Mouse (Mus musculus) MEL (cell line): ENCODE measurements around the gene Olfr578.

Experiments used
- CTCF ChIP-seq, 3 experiments: IDR thresholded peaks in 2 of 3; conservative IDR thresholded peaks in 1 of 3; 2 replicates each; pipeline ENCODE4 v1.5.1; 2011 to 2012; ENCODE audit warnings: low read length in 3 of 3, low read depth in 2 of 3, mild to moderate bottlenecking in 2 of 3, improper control_type of control experiment in 1 of 3, inconsistent platforms in 1 of 3, mixed read lengths in 1 of 3, moderate library complexity in 1 of 3; ENCODE audit not compliant: control insufficient read depth in 1 of 3, insufficient read depth in 1 of 3, poor library complexity in 1 of 3, severe bottlenecking in 1 of 3
- ETS1 ChIP-seq: IDR thresholded peaks from 2 replicates; pipeline ENCODE4 v1.6.1; 2012; ENCODE audit warnings: low read depth, mild to moderate bottlenecking, inconsistent platforms, low read length, improper control_type of control experiment, moderate library complexity
- POLR2A ChIP-seq, 2 experiments: IDR thresholded peaks; 2 replicates each; pipeline ENCODE4 v1.6.1; 2011 to 2012; ENCODE audit warnings: low read length in 2 of 2, mild to moderate bottlenecking in 2 of 2, control low read depth in 1 of 2, improper control_type of control experiment in 1 of 2, low read depth in 1 of 2, moderate library complexity in 1 of 2; ENCODE audit not compliant: control insufficient read depth in 1 of 2, insufficient read depth in 1 of 2, poor library complexity in 1 of 2

DNA sequence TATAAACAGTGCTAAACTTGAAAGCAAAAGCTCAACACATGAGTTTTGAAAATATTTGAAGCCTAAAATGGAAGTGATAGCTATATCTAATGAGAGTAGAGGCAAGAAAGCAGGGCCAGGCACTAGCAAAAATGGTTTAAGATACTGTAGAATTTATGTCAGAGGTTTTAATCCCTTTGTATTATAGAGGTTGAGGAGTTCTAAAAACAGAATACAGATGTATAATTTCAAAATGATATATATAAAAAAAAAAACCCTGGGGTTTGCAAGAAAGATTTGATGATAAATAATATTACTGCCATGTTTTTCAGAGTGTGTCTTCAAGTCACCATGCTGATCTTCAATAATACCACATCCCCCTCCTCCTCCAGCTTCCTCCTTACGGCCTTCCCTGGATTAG, 41.0 kb downstream of the Olfr578 start, which contains the start of gene Olfr574:
- TF ChIP-seq POLR2A (IDR thresholded peaks at IDR 0.05; ENCODE audit: control insufficient read depth in 1 of 2, insufficient read depth in 1 of 2, low read depth in 1 of 2, low read length in 2 of 2, poor library complexity in 1 of 2) (no peak), CTCF (IDR thresholded peaks at IDR 0.05 in 2 of 3, conservative IDR thresholded peaks at IDR 0.05 in 1 of 3; ENCODE audit: control insufficient read depth in 1 of 3, insufficient read depth in 1 of 3, low read depth in 2 of 3, low read length in 3 of 3, poor library complexity in 1 of 3, severe bottlenecking in 1 of 3) (no peak), ETS1 (no peak)
